Mouse (Mus musculus) left cerebral cortex, postnatal 14 days (tissue): ENCODE measurements around the gene Erlin1. TPM values are rescaled to one million over a fixed set of nuclear protein-coding genes. Genes with fewer than 3 reads are reported as not detected.

Source experiments
- DNase-seq, 2 experiments: peaks; one replicate each; pipeline ENCODE4 v3.0.0; 2021 to 2022; ENCODE audit warnings: low spot score in 2 of 2, mixed read lengths in 1 of 2
- intact Hi-C: fragments of 180-260 bp; cut with DNase I; formaldehyde crosslinking; loops from one replicate; pipeline ENCODE4 v1.15.1; 2025
- total RNA-seq, 2 experiments: library from RNA; stranded (reverse); gene quantifications; 2 replicates each; pipeline ENCODE4 v1.2.3; 2021

Erlin1 gene
- total RNA-seq, 2 experiments from 2014 or later, result 20.1 to 23.2 TPM

DNA sequence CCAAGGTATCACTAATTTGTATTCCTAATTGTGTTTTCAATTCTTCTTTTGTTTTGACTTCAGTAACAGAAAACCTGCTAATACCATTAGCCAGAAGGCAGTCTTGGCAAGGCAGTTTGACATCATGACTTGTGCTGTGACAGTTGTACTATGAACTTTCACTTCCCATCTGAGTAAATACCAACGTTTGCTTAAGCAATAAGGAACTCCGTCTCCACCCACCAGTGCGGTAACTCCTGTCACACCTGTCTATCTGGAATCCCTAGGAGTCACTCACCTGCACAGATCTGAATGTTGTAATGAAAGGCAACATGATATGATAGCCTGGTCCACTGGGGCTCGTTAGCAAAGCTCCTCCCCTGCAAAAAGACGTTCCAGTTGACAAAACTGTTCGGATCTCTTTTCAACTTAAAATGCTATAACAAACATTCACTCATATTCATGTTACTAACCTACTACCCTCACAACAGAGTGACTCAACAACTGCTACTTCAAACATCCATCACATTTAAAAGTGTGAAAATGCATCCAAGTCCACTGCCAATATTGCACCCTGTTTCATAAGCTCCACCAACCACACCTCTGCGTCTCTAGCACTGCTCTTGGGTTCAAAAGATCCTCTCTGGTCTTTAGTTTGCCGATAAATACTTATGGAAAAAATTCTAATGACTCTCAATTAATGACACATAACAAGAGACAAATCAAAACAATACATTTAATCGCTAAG is 2.1 kb downstream of the Erlin1 start:
- intact Hi-C loops, result no loop called here
- DNase-seq, result no peak

GRCm38 (mm10) chr19:44064734-44065133 is 4.9 kb downstream of the Erlin1 start:
- intact Hi-C loops, result no loop called here
- DNase-seq, result no peak

- intact Hi-C loops, result no loop called here
These were observed 5.8 kb downstream of the Erlin1 start for GRCm38 (mm10) chr19:44063773-44064172.

GRCm38 (mm10) chr19:44060226-44060625 is 9.4 kb downstream of the Erlin1 start:
- intact Hi-C loops, result no loop called here
- no peak for DNase-seq

More at GRCm38 (mm10) chr19:44063773-44064172, 5.8 kb downstream of the Erlin1 start:
- no peak for DNase-seq

GRCm38 (mm10) chr19:44055173-44055826 is 14.3 kb downstream of the Erlin1 start:
- intact Hi-C loops, result no loop called here
- DNase-seq, result no peak

DNA sequence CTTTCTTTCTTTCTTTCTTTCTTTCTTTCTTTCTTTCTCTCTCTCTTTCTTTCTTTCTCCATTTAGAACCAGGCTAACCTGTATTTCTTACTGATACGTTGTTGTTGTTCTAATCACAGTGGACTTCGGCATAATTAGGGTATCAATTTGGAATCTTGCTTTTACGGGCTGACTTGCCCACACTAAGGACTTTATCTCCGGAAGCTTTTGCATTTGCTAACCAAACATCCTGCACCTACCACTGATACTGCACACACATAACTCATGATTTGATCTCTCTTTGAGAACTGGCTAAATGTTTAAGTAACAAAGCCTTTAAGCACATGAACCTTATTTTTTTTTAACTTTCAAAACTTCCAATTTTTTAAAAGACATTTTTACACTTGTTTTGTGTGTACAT is 19.2 kb downstream of the Erlin1 start:
- DNase-seq, result no peak
- intact Hi-C loops, result no loop called here

DNA sequence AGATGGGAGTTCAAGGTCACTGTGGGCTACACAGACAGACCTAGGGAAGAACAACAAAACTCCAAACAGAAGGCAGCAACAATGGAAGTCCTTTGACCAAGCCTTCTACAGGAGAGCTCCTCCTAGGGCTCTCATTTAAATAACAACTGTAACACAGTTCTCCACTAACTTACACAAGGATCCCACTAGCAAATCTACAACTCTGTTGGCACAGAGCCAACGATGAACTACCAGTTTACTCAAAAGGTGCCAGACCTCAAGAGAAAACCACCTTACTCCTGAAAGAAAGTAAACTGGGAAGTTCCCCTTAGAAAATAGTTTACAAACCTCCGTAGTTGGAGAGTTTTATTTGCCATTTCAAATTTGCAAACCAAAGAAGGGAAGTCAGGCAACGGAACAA is 20.3 kb downstream of the Erlin1 start:
- intact Hi-C loops, result loop anchor here (10.0 kb wide), 1 partner anchor 194 kb away; no protein-coding TSS in a partner anchor

DNA sequence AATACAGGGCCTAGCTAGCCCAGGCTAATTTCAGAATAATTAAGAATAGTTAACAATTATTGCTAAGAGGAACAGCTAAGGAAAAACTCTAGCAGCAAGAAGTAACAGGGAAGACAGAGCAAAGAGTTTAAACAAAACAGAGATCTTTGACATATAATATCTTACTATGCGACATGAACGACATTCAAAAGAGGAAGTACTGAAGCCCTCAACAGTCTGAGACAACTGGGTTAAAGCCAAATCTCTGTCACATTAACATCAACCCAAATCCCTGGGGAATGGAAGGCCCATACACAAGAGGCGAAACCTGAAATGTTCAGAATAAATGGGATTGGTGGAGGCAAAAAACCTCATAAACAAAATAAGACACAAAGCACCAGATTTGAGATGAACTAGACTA is 23.7 kb downstream of the Erlin1 start:
- intact Hi-C loops, result loop anchor here (10.0 kb wide), 1 partner anchor 191 kb away; no protein-coding TSS in a partner anchor
- DNase-seq, result no peak

More for the DNA sequence above, 20.3 kb downstream of the Erlin1 start:
- DNase-seq, result no peak

- DNase-seq, result no peak
- intact Hi-C loops, result loop anchor here (10.0 kb wide), 1 partner anchor 187 kb away; no protein-coding TSS in a partner anchor
These were observed 27.5 kb downstream of the Erlin1 start for GRCm38 (mm10) chr19:44042121-44042520.

GRCm38 (mm10) chr19:44033396-44033795 is 36.2 kb downstream of the Erlin1 start:
- DNase-seq, result no peak
- intact Hi-C loops, result no loop called here

GRCm38 (mm10) chr19:44032046-44032744 is 37.4 kb downstream of the Erlin1 start:
- no peak for DNase-seq
- intact Hi-C loops, result no loop called here

GRCm38 (mm10) chr19:44030024-44030423 is 39.6 kb downstream of the Erlin1 start:
- intact Hi-C loops, result no loop called here
- no peak for DNase-seq

DNA sequence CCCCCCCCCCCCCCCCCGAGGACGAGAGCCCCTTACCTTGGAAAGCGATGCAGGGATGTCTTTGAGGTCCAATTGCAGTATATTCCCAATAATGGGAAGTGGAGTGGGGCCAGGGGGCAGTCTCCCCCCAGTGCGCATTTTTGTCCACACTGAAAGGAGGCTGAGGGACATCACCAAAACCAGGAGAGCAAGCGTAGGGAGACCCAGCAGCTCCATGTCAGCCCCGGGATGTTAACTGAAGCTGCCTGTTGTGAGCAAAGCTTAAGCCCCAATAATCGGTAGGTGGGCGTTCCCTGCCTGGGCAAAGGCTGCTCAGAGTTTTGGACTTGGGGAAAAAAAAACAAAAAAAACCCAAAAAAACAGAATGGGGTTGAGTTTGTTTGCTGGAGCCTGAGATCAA is 40.6 kb downstream of the Erlin1 start, which contains the start of gene Cyp2c23:
Cyp2c23 (minus strand) TSS at position 237 of the 400 bp plus-strand sequence.
- no peak for DNase-seq
- intact Hi-C loops, result no loop called here

DNA sequence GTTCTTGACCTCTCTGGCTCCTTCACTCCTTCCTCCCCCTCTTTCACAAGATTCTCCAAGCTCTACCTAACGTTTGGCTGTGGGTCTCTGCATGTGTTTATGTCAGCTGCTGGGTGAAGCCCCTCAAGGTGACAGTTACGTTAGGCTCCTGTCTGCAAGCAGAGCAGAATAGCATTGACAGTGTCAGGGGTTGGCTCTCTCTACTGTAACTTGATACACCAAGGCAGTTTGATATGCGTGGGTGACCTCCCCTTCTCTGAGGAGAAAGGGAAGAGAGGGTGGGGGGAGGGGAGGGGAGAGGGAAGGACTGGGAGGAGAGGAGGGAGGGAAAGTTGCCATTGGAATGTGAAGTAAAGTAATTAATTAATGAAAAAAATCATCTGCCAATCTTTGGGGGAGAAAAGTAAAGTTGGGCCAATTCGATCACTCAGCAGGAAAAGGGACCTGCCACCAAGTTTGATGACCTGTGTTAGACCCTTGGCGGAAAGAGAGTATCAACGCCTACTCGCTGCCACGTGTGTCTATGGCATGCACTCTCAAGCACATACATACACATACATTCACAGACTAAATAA is 42.5 kb downstream of the Erlin1 start:
- intact Hi-C loops, result no loop called here

DNA sequence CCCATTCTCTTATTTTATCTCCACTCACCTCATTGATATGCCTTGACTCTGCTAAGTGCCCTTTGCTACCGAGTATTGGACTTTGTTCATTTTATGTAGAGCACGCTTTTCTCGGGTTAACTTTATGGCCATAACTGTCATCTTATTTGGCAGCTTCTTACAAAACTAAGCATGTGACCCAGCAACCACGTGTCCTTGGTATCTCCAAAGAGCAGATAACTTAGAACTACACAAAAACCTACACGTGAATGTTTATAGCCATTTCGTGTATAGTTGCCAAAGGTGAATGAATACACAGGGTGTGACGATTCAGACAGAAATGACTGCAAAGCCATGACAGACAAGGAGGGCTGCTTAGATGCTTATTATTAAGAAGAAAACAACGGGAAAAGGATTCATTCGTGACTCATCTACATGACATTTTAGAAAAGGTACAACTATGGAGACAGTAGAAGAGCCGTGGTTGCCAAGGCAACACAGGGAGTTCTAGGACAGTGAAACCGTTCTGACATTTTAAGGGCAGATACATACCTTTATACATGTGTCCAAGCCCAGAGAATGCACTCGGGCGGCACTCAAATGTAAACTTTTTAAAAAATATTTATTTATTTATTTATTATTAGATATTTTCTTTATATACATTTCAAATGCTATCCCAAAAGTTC is 44.5 kb downstream of the Erlin1 start:
- DNase-seq, result no peak
- intact Hi-C loops, result no loop called here

More for the DNA sequence above, 42.5 kb downstream of the Erlin1 start:
- DNase-seq, result no peak

GRCm38 (mm10) chr19:44023066-44023465 is 46.5 kb downstream of the Erlin1 start:
- DNase-seq, result no peak
- intact Hi-C loops, result no loop called here

- intact Hi-C loops, result no loop called here
- no peak for DNase-seq
These were observed 48.1 kb downstream of the Erlin1 start for GRCm38 (mm10) chr19:44021502-44021901.

DNA sequence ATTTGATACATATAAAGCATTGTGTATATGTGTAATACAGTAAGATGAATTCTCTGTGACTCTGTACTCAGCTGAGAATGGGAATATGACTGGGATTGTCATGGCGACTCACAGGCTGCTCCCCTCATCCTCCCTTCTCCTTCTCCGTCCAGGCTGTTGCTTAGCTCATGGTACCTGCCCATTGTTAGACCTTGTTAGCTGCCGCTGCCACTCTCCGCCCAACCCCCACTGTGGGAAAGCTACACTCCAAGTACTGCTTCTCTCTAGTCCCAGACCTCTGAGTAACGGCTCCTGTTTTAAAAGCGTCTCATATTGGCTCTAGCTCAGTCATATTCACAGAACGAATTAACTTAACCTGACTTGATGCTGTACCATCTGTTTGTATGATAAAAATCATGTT is 49.8 kb downstream of the Erlin1 start:
- intact Hi-C loops, result no loop called here

GRCm38 (mm10) chr19:44013862-44014261 is 55.7 kb downstream of the Erlin1 start:
- intact Hi-C loops, result no loop called here
- no peak for DNase-seq

More for the DNA sequence above, 49.8 kb downstream of the Erlin1 start:
- no peak for DNase-seq
